Mouse (Mus musculus): ENCODE data around the gene Rcc2. TPM values are rescaled to one million over a fixed set of nuclear protein-coding genes. Genes with fewer than 3 reads are reported as not detected.

Gene Rcc2
- polyA plus RNA-seq, 1 experiment from 2014 or later = 76.3 TPM

GRCm38 (mm10) chr4:140694551-140695060 lies 5.7 kb upstream of the Rcc2 start:
- Histone ChIP-seq H3K4me1 (ENCODE audit: control insufficient read depth, insufficient read depth, low read length) (peaks cover 1% of the 10 kb centered on the region; the same call in 1 of the 2 replicates), H3K36me3 (ENCODE audit: control insufficient read depth, insufficient read depth, low read length) (no peaks in the 10 kb centered on the region), H3K27ac (ENCODE audit: low read depth, low read length) (no peak overlapping the region), H3K9me3 (ENCODE audit: control insufficient read depth, low read length) (no peaks in the 10 kb centered on the region), H3K4me2 (ENCODE audit: low read depth) (no peak overlapping the region), H3K9ac (ENCODE audit: low read length) (no peak overlapping the region), H3K27me3 (ENCODE audit: control insufficient read depth, insufficient read depth, low read length) (peaks cover 10% of the 10 kb centered on the region), H3K4me3 (ENCODE audit: low read depth, low read length) (no peak overlapping the region)
- no peak for ATAC-seq (ENCODE audit: insufficient read depth, low FRiP score, low TSS enrichment)
- no peak for DNase-seq (ENCODE audit: low spot score)
- WGBS = 32% methylated on average over 1 of the region's 1 CpGs

- H3K4me3 ChIP-seq (ENCODE audit: low read depth, low read length) = no peak overlapping the region
- peaks cover 5% of the 10 kb centered on the region; the same call in 1 of the 2 replicates for H3K4me1 ChIP-seq (ENCODE audit: control insufficient read depth, insufficient read depth, low read length)
- WGBS = 66% methylated on average over 7 of the region's 7 CpGs
These were observed 5.2 kb upstream of the Rcc2 start for GRCm38 (mm10) chr4:140695146-140695545.

GRCm38 (mm10) chr4:140695675-140696585 lies 4.4 kb upstream of the Rcc2 start:
- no peak overlapping the region for H3K27ac ChIP-seq (ENCODE audit: low read depth, low read length)
- ATAC-seq (ENCODE audit: insufficient read depth, low FRiP score, low TSS enrichment) (no peak), DNase-seq (ENCODE audit: low spot score) (no peak)
- no peak overlapping the region for H3K4me2 ChIP-seq (ENCODE audit: low read depth)
- no peaks in the 10 kb centered on the region for H3K36me3 ChIP-seq (ENCODE audit: control insufficient read depth, insufficient read depth, low read length)
- no peak overlapping the region for H3K9ac ChIP-seq (ENCODE audit: low read length)
- peaks cover 10% of the 10 kb centered on the region; the same call in 1 of the 2 replicates for H3K4me1 ChIP-seq (ENCODE audit: control insufficient read depth, insufficient read depth, low read length)
- H3K9me3 ChIP-seq (ENCODE audit: control insufficient read depth, low read length) = no peaks in the 10 kb centered on the region
- WGBS = 83% methylated on average over 14 of the region's 14 CpGs
- no peak overlapping the region for H3K4me3 ChIP-seq (ENCODE audit: low read depth, low read length)
- peaks cover 19% of the 10 kb centered on the region for H3K27me3 ChIP-seq (ENCODE audit: control insufficient read depth, insufficient read depth, low read length)

More at GRCm38 (mm10) chr4:140695146-140695545, 5.2 kb upstream of the Rcc2 start:
- Histone ChIP-seq H3K9ac (ENCODE audit: low read length) (no peak overlapping the region), H3K36me3 (ENCODE audit: control insufficient read depth, insufficient read depth, low read length) (no peaks in the 10 kb centered on the region), H3K27ac (ENCODE audit: low read depth, low read length) (no peak overlapping the region), H3K4me2 (ENCODE audit: low read depth) (no peak overlapping the region), H3K27me3 (ENCODE audit: control insufficient read depth, insufficient read depth, low read length) (peaks cover 12% of the 10 kb centered on the region), H3K9me3 (ENCODE audit: control insufficient read depth, low read length) (no peaks in the 10 kb centered on the region)
- ATAC-seq (ENCODE audit: insufficient read depth, low FRiP score, low TSS enrichment) (no peak), DNase-seq (ENCODE audit: low spot score) (no peak)

DNA sequence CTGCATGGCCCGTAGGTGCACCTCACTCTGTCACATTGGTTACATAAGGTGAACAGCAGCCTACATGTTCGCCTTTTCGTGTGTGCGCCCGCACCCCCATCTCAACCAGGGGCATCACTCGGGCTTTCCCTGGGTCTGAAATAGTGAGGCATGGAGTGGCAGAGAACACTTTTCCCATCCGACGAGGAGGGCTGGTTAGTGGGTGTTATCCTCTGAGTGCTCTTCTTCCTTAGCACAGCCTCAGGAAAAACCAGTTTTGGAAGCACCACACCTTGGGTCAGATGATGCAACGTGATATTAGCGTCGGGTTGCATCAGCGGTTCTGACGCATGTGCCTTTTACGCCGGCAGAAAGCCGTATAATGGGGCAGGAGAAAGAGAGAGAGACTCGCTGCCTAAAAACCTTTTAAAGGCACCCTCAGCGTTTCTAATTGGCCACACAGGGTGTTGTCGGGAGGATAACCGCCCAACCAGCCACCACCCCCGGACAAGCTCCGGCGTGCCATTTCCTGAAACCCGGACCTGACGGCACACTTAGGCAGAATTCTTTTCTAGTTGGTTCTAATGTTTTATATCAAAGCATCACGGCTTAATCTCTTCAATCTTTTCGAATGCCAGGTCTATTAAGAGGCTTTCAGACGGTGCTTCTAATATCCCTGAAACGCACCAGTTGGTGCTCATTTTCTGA lies 757 bp upstream of the Rcc2 start:
- WGBS = 6% methylated on average over 29 of the region's 29 CpGs
- peak overlapping the region; percentile 35 for H3K9ac ChIP-seq (ENCODE audit: low read length)
- peak overlapping the region; percentile 23 for H3K4me3 ChIP-seq (ENCODE audit: low read depth, low read length)

DNA sequence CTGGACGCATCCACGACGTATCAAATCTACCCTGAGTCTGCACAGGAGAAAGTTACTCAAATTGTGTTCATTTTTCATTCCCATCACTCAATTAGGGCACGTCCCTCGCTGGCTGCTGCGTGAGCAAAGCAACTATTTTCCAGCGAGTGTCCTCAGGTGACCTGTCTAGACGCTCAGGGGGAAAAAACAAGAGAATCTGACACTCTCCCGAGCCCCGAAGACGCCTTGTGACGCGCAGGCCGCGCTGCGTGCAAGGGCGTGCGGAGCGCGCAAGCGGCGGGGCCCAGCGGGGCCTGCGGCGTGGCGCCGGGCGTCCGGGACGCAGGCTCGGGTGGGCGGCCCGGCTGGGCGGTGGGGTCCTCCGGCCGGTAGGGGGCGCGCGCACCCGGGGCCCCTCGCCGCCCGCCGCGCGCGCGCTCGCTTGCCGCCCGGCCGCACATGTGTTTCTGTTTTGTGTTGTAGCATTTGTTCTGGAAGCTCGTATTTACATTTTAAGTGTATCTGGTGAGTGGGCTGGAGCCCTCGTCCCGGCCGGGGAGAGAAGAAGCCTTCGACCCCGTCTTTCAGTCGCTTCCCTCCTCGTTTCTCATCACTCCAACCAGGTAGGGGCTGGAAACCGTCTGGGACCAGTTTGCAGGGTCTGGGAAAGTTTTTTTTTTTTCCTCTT lies 841 bp downstream of the Rcc2 start:
- H3K27me3 ChIP-seq (ENCODE audit: control insufficient read depth, insufficient read depth, low read length) = peaks cover 19% of the 10 kb centered on the region
- H3K27ac ChIP-seq (ENCODE audit: low read depth, low read length) = peak overlapping the region; percentile 100
- DNase-seq (ENCODE audit: low spot score) (peak; percentile 88), ATAC-seq (ENCODE audit: insufficient read depth, low FRiP score, low TSS enrichment) (peak; percentile 70)
- under 1% methylated on average over 60 of the region's 61 CpGs for WGBS
- H3K4me3 ChIP-seq (ENCODE audit: low read depth, low read length) = peak overlapping the region; percentile 98
- no peaks in the 10 kb centered on the region for H3K36me3 ChIP-seq (ENCODE audit: control insufficient read depth, insufficient read depth, low read length)
- no peaks in the 10 kb centered on the region for H3K9me3 ChIP-seq (ENCODE audit: control insufficient read depth, low read length)
- peak overlapping the region; percentile 55 for H3K4me2 ChIP-seq (ENCODE audit: low read depth)
- peak overlapping the region; percentile 94 for H3K9ac ChIP-seq (ENCODE audit: low read length)
- peaks cover 23% of the 10 kb centered on the region for H3K4me1 ChIP-seq (ENCODE audit: control insufficient read depth, insufficient read depth, low read length)

More for the DNA sequence above, 757 bp upstream of the Rcc2 start:
- Histone ChIP-seq H3K4me2 (ENCODE audit: low read depth) (peak overlapping the region; percentile 55), H3K27ac (ENCODE audit: low read depth, low read length) (no peak overlapping the region), H3K9me3 (ENCODE audit: control insufficient read depth, low read length) (no peaks in the 10 kb centered on the region), H3K27me3 (ENCODE audit: control insufficient read depth, insufficient read depth, low read length) (peaks cover 19% of the 10 kb centered on the region), H3K36me3 (ENCODE audit: control insufficient read depth, insufficient read depth, low read length) (no peaks in the 10 kb centered on the region), H3K4me1 (ENCODE audit: control insufficient read depth, insufficient read depth, low read length) (peaks cover 23% of the 10 kb centered on the region)
- no peak for ATAC-seq (ENCODE audit: insufficient read depth, low FRiP score, low TSS enrichment)
- no peak for DNase-seq (ENCODE audit: low spot score)

DNA sequence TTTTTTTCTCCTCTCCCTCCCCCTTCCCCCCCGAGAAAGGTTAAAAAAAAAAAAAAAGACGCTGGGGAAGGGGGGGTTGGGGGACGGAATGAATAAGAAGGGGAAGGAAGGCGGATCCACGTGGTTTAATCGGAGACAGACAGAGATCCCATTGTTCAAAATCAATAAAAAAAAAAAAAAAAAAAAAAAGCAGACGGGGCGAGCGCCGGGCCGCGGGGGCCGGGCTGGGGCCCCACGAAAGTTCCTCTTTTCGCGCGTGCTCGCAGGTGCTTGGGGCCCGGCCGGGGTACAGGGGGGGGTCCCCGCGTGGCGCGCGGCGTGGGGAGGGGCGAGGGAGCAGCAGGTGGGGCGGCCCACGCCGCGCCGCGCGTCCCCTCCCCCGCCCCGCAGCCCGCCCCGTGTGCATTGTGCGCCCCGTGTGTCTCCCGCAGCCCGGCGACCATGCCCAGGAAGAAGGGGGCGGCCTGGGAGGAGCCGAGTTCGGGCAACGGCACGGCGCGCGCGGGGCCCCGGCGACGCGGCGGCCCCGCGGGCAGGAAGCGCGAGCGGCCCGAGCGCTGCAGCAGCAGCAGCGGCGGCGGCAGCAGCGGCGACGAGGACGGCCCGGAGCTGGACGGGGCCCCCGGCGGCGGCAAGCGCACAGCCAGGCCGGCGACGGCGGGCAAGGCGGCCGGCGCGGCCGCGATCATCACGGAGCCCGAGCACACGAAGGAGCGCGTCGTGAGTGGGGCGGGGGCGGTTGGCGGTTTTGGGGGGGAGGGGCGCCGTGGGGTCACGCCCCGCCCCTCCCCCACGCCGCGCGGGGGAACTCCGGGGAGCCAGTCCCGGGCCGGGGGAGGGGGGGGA lies 1.6 kb downstream of the Rcc2 start:
- Histone ChIP-seq H3K4me1 (ENCODE audit: control insufficient read depth, insufficient read depth, low read length) (peaks cover 23% of the 10 kb centered on the region), H3K36me3 (ENCODE audit: control insufficient read depth, insufficient read depth, low read length) (no peaks in the 10 kb centered on the region), H3K9ac (ENCODE audit: low read length) (peak overlapping the region; percentile 94), H3K27me3 (ENCODE audit: control insufficient read depth, insufficient read depth, low read length) (peaks cover 19% of the 10 kb centered on the region), H3K4me2 (ENCODE audit: low read depth) (peak overlapping the region; percentile 89), H3K9me3 (ENCODE audit: control insufficient read depth, low read length) (no peaks in the 10 kb centered on the region), H3K27ac (ENCODE audit: low read depth, low read length) (peak overlapping the region; percentile 100), H3K4me3 (ENCODE audit: low read depth, low read length) (peak overlapping the region; percentile 98)
- 1% methylated on average over 32 of the region's 107 CpGs for WGBS
- ATAC-seq (ENCODE audit: insufficient read depth, low FRiP score, low TSS enrichment) (0 out of 2 replicates have a peak, but pooled peaks have one; percentile 30), DNase-seq (ENCODE audit: low spot score) (peak; percentile 50)

DNA sequence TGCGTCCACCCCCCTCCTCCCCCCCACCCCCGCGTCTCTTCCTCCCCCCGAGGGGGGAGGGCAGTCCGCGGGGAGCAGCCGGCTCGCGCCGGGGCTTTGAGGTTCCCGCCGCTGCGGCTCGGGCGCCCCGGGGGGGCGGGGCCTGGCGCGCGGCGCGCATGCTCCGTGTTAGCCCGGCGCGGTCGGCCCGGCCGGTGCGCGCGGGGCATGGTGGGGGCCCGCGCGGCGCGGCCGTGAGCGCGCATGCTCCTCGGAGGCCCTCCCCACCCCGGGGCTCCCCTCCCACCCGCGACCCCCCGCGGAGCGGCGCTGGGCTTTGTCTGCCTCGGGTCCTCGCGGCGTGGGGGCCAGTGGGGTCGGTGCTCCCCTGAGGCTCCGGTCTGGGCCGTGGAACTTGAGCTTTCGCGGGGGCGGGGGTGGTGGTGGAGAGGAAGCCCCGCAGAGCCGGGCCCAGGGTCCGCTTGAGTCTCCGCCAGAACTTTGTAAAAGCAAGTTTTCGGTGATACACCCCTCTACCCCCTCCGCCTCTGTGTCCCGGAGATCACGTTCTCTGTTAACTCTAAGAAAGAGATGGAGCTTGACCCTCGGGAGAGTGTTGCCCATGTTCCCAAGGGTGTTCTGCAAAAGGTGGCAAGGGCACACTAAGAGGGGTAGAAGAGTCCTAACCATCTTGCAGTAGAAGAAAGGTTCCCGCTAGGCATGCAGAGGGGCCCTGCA lies 2.4 kb downstream of the Rcc2 start:
- H3K4me3 ChIP-seq (ENCODE audit: low read depth, low read length) = peak overlapping the region; percentile 98
- ATAC-seq (ENCODE audit: insufficient read depth, low FRiP score, low TSS enrichment) (peak; percentile 60), DNase-seq (ENCODE audit: low spot score) (peak; percentile 89)
- peak overlapping the region; percentile 89 for H3K4me2 ChIP-seq (ENCODE audit: low read depth)
- H3K27me3 ChIP-seq (ENCODE audit: control insufficient read depth, insufficient read depth, low read length) = peaks cover 19% of the 10 kb centered on the region
- no peaks in the 10 kb centered on the region for H3K36me3 ChIP-seq (ENCODE audit: control insufficient read depth, insufficient read depth, low read length)
- H3K9me3 ChIP-seq (ENCODE audit: control insufficient read depth, low read length) = no peaks in the 10 kb centered on the region
- peak overlapping the region; percentile 94 for H3K9ac ChIP-seq (ENCODE audit: low read length)
- under 1% methylated on average over 55 of the region's 68 CpGs for WGBS
- peak overlapping the region; percentile 100 for H3K27ac ChIP-seq (ENCODE audit: low read depth, low read length)
- peaks cover 23% of the 10 kb centered on the region for H3K4me1 ChIP-seq (ENCODE audit: control insufficient read depth, insufficient read depth, low read length)
